Mouse (Mus musculus): Measurements from ENCODE around the gene Hnrnpf.

GRCm38 (mm10) chr6:117918043-117918442 lies 17.9 kb downstream of the Hnrnpf start:
- TF ChIP-seq CTCF (IDR thresholded peaks at IDR 0.05; ENCODE audit: extremely low read depth, insufficient read length, insufficient replicate concordance, low read depth, low read length) = no peak
- TF ChIP-seq POLR2A (IDR thresholded peaks at IDR 0.05; ENCODE audit: low read depth, low read length) = no peak

Data from small intestine, adult 2 months (tissue).